Mouse (Mus musculus): ENCODE results near the gene Dok4.

GRCm38 (mm10) chr8:94900617-94901016 lies 24.5 kb upstream of the Dok4 start:
- TF ChIP-seq CTCF (IDR thresholded peaks at IDR 0.05; ENCODE audit: insufficient read depth, low read depth, low read length) (no peak), POLR2A (IDR thresholded peaks at IDR 0.05; ENCODE audit: insufficient read depth, low read depth, low read length) (no peak)
